ENCODE assay signal across 8 mouse cellular contexts in genomic region chr11:81968401-81968881, GRCm38 (mm10). TPM values are rescaled to one million over a fixed set of nuclear protein-coding genes. Genes with fewer than 3 reads are reported as not detected.
DNase-seq lines count a peak whose midpoint lies in the region; ATAC-seq and TF ChIP-seq lines count a peak whose summit lies in the region.

Gene Asic2, minus strand, starts transcription at chr11:81968457.

- ATAC-seq in intestine, embryonic 15.5 days = no peak
- ATAC-seq in intestine, postnatal 0 days = no peak

- 3% methylated on average over 29 of the region's 29 CpGs for WGBS in intestine, embryonic 15.5 days
- WGBS in intestine, postnatal 0 days = 5% methylated on average over 29 of the region's 29 CpGs

- H3K9ac ChIP-seq in intestine, embryonic 15.5 days = no peak within 1 kb of the TSS
- no peak within 1 kb of the TSS for H3K9ac ChIP-seq in intestine, postnatal 0 days (ENCODE audit: low read depth, low read length)

- H3K4me2 ChIP-seq in intestine, embryonic 15.5 days (replicated peaks) = peak within 1 kb of the TSS; percentile 34
- H3K4me2 ChIP-seq in intestine, postnatal 0 days (replicated peaks; ENCODE audit: low read depth) = no peak within 1 kb of the TSS; the same call in 1 of the 2 replicates

- peaks cover 32% of the 10 kb centered on the region for H3K27me3 ChIP-seq in intestine, embryonic 15.5 days (replicated peaks)
- peaks cover 5% of the 10 kb centered on the region; the same call in 1 of the 2 replicates for H3K27me3 ChIP-seq in intestine, postnatal 0 days (replicated peaks; ENCODE audit: control insufficient read depth, insufficient read depth, low read length)

- no peaks in the 10 kb centered on the region for H3K36me3 ChIP-seq in intestine, embryonic 15.5 days
- H3K36me3 ChIP-seq in intestine, postnatal 0 days (ENCODE audit: control insufficient read depth, insufficient read depth) = no peaks in the 10 kb centered on the region

- DNase-seq in frontal cortex, postnatal 10 days (ENCODE audit: low spot score in 2 of 2) = peak; percentile 54 to 61
- DNase-seq in left cerebral cortex, postnatal 36 days (ENCODE audit: low spot score in 2 of 2) = peak; percentile 68 to 69
- peak; percentile 74 for DNase-seq in right cerebral cortex, adult 18-20 months
- DNase-seq in spleen, postnatal 36 days (ENCODE audit: low spot score in 2 of 2) = no peak
- no peak for DNase-seq in B cell, adult 2 months
- no peak for DNase-seq in urinary bladder, postnatal 14 days (ENCODE audit: low spot score)

- intact Hi-C loops in left cerebral cortex, postnatal 36 days (cut with DNase I) = loop anchor here (5.0 kb wide), 2 partner anchors 166 to 201 kb away; no protein-coding TSS in a partner anchor

- no peak within 1 kb of the TSS for H3K27ac ChIP-seq in intestine, embryonic 15.5 days
- H3K27ac ChIP-seq in intestine, postnatal 0 days (ENCODE audit: low read depth, low read length) = no peak within 1 kb of the TSS

- no peak for TF ChIP-seq CTCF in intestine, postnatal 0 days (IDR thresholded peaks at IDR 0.05; ENCODE audit: low read depth)

- no peaks in the 10 kb centered on the region for H3K4me1 ChIP-seq in intestine, embryonic 15.5 days (replicated peaks)
- no peaks in the 10 kb centered on the region for H3K4me1 ChIP-seq in intestine, postnatal 0 days (replicated peaks; ENCODE audit: control insufficient read depth, insufficient read depth, low read length)

- no peaks in the 10 kb centered on the region for H3K9me3 ChIP-seq in intestine, embryonic 15.5 days
- no peaks in the 10 kb centered on the region for H3K9me3 ChIP-seq in intestine, postnatal 0 days (ENCODE audit: control insufficient read depth)

- peak within 1 kb of the TSS; percentile 14; the same call in 1 of the 2 replicates for H3K4me3 ChIP-seq in intestine, embryonic 15.5 days (replicated peaks)
- no peak within 1 kb of the TSS for H3K4me3 ChIP-seq in intestine, postnatal 0 days (ENCODE audit: low read depth, low read length)

RNA-seq across cellular contexts. Expression of gene Asic2, which starts in this region (rescaled TPM):
- polyA plus RNA-seq in intestine, embryonic 15.5 days (2015; fragmentation: Nextera tagmentation; extraction: Ambion mirVana) = 0.19 and 0.32 TPM in 2 replicates
- polyA plus RNA-seq in intestine, postnatal 0 days (2015; fragmentation: Nextera tagmentation; extraction: Ambion mirVana) = 0.44 and 0.55 TPM in 2 replicates
- 10 to 100 TPM; 73.7 to 79.1 TPM for total RNA-seq in left cerebral cortex, postnatal 36 days (2021)

Comparison
In these comparisons a context has a peak if more than half of its experiments do, and no peak if none do; other contexts are left out.
1. DNase-seq: peak in frontal cortex, postnatal 10 days (2 of 2), left cerebral cortex, postnatal 36 days (2 of 2) and right cerebral cortex, adult 18-20 months (single experiment); none in spleen, postnatal 36 days (0 of 2), B cell, adult 2 months (0 of 2) and urinary bladder, postnatal 14 days (single experiment).